Mouse (Mus musculus) spleen, adult 12 weeks (tissue): ENCODE results near the gene Ndrg4.

Experiments used
- DNase-seq: peaks from one replicate; pipeline ENCODE4 v3.0.0; 2022; ENCODE audit warnings: low spot score

The Ndrg4 gene

DNA sequence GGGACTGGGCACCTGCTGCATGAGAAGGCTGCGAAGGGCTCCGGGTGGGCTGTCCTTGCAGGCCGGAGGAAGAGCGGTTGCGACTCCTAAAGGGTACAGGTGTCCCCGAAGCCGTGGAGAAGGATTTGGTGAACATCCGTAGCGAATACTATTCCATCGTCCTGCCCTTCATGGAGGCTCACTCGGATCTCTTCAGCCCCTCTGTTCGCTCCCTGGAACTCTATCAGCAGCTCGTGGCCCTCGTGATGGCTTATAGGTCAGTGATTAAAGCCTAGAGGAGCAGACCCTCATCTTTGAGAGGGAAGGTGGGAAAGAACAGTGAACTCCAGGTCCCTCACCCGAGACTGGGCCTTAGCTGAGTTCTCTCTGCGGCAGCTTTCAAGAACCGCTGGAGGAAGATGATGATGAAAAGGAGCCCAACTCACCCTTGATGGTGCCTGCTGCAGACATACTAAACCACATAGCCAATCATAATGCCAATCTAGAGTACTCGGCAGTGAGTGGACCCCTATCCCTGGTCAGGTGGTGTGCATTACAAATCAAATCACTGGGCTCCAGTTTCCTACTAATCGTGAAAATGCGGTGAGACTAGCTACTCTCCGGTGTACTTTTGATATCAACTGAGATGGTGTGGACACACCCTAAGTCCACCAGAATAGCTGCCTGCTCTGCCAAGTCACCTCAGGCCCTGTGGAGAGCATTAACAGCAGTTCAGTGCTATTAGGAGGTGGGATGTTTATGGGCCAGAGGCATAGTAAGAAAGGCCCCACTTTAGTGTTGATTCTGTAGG, 40.0 kb downstream of the Ndrg4 start:
- DNase-seq, result no peak

DNA sequence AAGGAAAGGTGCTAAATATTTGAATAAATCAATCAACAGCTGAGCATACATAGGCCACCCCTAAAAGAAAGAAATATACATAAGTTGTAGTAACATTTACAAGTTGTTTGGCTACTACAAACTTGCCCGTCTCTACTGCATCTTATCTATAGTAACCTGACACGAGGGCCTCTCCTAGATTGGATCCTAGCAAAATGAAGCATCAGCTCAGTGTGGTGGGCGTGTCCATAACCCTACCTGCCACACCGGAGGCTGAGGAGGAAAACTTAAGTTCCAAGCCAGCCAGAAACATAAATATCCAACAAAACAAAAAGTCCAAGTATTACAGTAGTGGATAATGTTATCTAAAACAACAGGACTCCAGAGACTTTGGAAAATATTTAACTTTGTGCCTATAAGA, 50.8 kb downstream of the Ndrg4 start:
- no peak for DNase-seq

DNA sequence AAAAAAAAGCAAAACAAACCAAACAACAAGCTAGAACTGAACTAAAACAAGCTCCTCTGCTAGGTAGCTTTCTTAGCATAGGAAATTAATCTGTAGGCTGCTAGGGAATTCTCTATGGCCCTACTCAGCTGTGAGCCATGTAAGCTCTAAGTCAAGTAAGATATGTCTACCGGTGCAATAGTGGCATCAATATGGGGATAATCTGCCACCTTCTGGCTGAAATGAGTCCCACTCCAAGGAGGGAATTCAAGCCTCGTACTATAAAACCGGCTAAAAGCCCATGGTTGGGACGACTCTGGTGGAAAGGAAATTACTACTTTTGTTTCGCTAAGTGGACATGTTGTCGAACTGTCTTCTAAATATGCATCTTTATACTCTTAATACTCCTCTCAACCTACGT, 61.8 kb downstream of the Ndrg4 start:
- no peak for DNase-seq

DNA sequence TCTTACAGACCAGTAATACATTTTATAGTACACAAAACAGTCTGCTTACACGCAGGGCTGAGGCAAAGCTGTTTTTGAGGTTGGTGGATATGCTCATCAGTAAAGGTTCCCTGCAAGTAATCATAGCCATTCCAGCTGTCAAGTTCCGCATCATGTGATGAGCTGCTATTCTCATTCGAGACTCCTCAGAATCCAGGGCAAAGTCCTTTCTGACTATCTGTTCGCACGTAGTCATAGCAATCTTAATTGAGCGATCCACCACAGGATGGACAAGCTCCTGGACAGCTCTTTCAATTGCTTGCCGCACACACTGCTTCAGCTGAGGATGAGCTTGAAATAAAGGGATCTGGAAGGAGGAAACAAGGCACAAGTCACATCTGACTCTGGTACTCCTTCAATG, 65.0 kb downstream of the Ndrg4 start:
- DNase-seq, result no peak

DNA sequence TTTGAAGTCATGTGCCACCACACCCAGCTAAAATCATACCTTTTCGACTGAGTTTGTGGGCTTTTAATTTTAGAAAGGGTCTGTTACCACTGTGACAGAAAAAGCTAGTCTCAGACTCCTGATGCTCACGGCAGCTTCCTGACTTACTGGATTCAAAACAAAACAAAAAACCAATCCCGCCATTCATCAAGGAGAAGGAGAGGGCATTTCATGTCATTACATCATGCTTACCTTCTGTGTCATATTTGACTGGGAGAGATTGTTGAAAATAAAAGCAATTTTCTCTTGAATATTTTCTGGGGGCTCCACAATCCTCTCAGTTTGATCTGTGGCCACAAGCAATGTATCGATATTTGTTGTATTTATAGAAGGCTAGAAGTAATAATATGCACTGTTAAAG, 71.2 kb downstream of the Ndrg4 start:
- no peak for DNase-seq

DNA sequence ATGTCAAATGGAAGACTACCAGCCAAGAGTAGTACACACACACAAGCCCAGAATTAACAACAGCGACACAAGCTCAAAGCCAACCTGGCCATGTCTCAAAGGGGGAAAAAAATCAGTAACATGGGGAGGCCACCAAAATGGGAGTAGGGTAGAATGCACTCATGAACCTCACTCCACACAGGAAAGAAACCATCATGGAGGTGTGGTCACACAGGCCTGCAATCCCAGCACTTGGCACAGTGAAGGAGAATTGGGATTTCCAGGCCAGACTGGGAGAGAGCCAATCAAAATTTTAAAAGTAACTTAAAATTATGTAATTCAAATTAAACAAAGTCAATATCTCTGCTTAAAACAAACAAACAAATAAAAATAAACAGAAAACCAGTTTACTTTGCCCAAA, 75.1 kb downstream of the Ndrg4 start:
- DNase-seq, result no peak

DNA sequence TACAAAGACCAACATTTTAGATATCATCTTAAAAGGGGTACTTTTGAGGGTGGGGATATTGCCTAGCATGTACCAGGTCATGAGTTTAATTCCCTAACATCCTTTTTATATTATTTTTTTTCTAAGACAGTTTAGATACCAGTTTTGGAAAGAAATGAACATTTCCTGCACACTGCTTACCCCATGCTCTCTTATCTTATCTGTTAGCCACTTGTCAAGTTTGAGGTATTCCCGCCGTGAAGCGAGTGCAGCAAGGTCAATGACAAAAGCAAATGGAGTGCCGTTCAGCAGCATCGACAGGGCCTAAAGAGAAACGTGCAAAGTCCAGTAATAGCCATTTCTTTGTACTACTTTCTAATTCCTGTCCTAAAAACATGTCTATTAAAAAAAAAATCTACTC, 83.5 kb downstream of the Ndrg4 start:
- DNase-seq, result no peak

DNA sequence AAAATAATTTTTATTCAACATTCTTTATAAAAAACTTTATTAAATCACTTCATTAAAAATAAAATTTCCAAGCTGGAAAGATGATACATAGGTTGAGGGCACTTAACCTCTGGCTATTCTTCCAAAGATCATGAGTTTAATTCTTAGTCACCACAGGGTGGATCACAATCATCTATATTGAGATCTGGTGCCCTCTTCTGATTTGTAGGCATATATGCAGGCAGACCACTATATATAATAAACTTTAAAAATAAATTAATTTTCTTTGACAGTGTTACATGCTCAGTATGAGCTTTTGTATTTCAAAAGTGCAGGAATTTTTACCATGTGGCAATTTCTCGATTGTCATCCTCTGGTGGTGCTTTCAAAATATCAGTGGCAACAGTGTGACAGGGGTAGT, 87.4 kb downstream of the Ndrg4 start:
- DNase-seq, result no peak
